Mouse (Mus musculus): ENCODE data around the gene Slit1.

The Slit1 gene

DNA sequence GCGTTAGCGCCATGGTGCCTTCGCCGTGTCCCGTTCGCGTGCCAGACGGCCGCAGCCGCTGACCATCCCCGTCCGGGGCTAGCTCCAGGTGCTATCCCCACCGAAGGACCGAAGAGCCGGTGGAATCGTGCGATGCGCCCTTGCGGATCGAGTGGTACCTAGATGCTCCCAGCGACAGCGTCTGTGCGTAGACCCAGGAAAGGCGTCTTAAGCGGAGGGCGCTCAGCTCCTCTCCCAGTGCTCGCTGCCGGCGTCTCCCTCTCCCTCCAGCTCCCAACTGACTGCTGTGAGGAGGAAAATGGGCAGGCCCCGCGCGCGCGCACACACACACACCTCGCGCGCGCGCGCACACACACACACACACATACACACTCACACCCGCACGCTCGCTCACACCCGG, at the start of gene Slit1:
Slit1 (minus strand) TSS at position 270 of the 400 bp plus-strand sequence.
- in situ Hi-C loops (cut with MboI; ENCODE audit: low pct_unique_long_range_greater_than_20kb in 1 of 2, low sequenced_read_pairs in 2 of 2, unreplicated experiment in 1 of 2): no loop called here

DNA sequence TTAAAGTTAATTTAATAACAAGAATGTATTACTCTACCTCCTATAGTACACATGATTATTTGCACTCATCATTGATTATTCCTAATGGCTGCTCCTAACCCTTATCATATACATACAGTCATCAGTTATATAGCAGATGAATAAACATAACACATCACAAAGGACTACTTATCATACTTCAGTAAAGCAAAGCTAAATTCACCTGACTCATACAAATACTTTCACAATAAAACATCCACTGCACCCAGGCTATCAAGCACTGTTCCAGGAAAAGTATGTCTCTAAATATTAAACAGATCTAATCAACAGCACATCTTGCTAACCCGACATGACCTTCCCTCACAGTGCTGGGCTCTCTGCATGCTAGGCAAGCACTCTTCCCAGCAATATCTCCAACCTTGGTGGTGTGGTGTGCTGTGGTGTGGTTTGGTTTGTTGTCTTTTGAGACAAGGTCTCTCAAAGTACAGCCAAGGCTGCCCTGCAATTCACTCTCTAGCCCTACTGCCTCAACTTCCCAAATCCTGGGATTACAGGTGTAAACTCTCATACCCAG, 49.5 kb upstream of the Slit1 start:
- in situ Hi-C loops (cut with MboI; ENCODE audit: low pct_unique_long_range_greater_than_20kb in 1 of 2, low sequenced_read_pairs in 2 of 2, unreplicated experiment in 1 of 2): no loop called here

DNA sequence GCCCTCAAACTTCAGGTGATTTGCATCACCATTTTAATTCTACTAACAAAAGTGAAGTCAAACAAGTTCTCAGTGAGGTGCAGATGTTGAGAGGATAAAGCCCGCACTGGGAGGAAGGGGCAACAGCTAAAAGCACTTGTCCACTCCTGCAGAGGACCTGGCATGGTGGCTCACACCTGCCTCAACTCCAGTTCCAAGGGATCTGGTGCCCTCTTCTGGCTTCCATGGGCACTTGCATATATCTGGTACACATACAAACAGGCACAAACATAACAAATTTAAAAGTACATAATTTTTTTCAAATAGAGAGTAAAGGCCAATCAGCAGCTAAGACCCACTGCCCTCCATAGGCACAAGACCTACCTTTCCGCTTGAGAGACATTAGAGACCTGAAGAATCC, 47.9 kb upstream of the Slit1 start:
- in situ Hi-C loops (cut with MboI; ENCODE audit: low pct_unique_long_range_greater_than_20kb in 1 of 2, low sequenced_read_pairs in 2 of 2, unreplicated experiment in 1 of 2): no loop called here

DNA sequence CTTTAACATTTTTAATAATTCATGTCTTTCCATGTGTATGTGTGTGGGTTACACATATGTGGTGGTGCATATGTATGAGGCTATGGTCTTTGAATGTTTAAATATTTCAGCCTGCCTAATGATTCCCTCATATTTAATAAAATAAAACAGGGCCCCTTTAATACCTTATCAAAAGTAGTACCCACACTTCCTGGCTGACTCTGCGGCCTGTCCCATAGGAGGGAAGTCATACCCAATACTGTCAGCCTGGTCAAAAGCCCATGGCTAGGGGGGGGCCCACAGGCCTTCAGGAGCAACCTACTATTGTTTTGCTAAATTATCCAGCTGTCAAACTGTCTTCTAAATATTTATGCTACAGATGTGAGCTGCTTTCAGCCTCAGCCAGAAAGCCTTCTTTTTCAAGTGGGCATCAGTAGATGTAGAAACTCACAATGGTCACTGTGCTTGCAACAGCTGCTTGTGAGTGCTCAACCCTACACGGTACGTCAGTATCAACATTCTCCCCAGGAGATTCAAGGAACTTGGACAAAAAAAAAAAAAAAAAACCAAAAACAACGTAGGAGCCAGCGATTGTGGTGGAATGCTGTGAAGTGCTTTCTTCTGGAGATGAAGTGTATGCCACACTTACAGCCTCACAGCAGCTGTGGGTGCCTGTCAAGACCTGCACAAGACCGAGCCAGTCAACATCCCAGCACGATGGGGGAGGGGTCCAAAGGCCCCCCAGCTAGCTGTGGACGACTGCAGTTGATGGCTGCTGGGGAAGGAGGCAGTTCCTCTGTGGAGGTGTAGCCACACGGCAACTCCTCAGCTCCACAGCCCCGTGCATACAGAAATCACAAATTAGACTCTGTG, 45.9 kb upstream of the Slit1 start:
- in situ Hi-C loops (cut with MboI; ENCODE audit: low pct_unique_long_range_greater_than_20kb in 1 of 2, low sequenced_read_pairs in 2 of 2, unreplicated experiment in 1 of 2): no loop called here

DNA sequence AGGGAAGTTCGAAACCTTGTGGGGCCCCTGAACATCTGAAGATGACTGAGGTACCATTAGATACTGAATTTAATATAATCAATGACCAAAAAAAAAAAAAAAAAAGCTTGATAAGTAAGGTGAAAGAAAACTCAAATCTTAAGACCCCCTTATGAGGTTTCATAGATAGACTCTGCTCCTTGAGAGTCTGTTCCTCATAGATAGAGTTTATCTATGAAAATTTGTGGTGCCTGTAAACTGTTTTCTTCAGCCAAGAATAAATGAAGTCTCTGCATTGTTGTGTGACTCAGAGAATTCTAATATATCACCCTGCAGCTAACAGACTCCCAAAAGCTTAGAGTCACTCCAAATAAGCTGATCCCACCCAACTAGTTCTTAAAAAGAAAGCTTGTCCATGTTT, 43.4 kb upstream of the Slit1 start:
- in situ Hi-C loops (cut with MboI; ENCODE audit: low pct_unique_long_range_greater_than_20kb in 1 of 2, low sequenced_read_pairs in 2 of 2, unreplicated experiment in 1 of 2): no loop called here

DNA sequence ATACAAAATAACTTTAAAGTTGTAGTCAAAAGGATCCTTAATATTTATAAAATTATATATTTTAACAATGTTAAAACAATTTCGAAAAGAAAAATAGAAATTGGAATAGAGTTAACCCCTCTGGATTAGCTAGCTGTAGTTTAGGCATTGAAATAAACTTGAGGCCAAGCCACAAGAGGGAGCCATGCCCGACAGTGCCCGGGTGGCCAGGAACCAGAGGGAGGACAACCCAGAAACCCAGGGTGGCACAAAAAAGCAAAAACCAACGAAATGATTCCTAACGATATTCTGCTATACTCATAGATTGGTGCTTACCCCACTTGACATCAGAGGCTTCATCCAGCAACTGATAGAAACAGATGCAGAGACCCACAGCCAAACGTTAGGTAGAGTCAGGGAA, 34.0 kb upstream of the Slit1 start:
- in situ Hi-C loops (cut with MboI; ENCODE audit: low pct_unique_long_range_greater_than_20kb in 1 of 2, low sequenced_read_pairs in 2 of 2, unreplicated experiment in 1 of 2): no loop called here

DNA sequence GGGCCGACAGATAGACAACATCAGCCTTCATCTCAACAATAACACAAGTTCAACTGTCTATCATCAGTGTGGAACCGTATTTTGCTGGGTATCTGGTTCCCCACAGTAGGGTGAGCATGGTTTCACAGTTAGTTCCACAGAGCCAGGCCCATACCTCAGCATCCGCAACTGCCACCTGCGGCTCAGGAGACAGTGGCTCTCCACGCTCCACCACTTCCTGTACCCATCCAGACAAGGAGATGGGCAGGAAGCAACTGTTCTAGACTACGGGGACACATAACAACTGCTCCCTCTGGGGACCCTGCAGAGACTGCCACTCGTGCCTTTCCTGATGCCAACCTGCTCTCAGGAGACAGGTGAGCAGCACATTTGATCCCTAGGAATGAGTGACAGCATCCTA, 25.2 kb upstream of the Slit1 start:
- in situ Hi-C loops (cut with MboI; ENCODE audit: low pct_unique_long_range_greater_than_20kb in 1 of 2, low sequenced_read_pairs in 2 of 2, unreplicated experiment in 1 of 2): loop anchor here in 1 of 2 experiments (10.0 kb wide), 1 partner anchor 144 kb away; no protein-coding TSS in a partner anchor

DNA sequence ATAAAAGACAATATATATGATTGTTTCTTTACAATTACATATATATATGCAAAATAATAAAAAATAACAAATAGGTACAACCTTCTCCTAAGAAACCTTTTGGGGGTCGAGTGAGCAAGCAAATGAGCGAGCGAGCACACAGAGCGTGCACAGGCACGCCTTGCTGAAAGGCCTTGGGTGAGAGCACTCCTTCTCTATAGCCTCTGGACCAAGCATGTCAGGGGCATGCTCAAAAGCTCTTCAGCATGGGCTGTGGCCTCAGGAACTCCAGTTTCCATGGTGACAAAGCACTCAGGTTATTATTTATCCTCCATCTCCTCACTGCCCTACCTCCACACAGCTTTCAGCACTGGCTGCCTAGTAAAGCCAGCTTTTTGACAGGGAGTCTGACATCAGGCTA, 23.2 kb upstream of the Slit1 start:
- in situ Hi-C loops (cut with MboI; ENCODE audit: low pct_unique_long_range_greater_than_20kb in 1 of 2, low sequenced_read_pairs in 2 of 2, unreplicated experiment in 1 of 2): loop anchor here in 1 of 2 experiments (10.0 kb wide), 1 partner anchor 142 kb away; no protein-coding TSS in a partner anchor

DNA sequence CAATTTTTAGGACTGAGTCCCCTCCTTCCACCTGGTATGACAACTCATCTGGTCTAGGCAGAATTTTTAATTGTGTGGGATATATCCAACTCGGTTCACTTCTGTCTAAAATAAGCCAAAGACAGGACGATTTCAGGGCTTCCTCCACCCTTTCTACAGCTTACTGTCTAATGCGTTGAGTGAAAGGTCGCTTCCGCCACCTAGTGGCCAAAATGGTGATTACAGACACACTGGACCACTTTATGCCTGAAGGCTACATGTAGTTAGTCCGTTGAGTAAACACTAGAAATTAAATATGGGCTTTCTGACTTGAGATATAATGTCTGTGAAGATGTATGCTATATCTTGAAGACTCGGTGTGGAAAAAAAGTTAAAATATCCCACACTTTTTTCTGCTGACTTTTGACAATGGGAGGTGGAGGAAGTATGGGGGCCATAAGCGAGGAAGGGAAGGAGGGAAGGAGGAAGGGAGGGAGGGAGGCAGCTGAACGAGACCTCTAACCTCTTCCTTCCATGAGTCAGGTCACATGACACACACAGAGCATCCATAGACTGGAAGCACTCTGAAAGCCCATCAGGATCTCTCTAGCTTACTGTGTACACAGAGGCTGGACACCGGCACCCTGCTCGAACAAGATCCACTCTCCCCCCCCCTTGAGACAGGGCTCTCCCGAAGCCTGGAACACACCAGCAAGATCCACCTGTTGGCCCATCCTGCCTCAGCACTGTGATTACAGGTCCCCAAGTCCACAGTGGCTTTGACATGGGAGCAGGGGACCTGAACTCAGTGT, 20.6 kb upstream of the Slit1 start:
- in situ Hi-C loops (cut with MboI; ENCODE audit: low pct_unique_long_range_greater_than_20kb in 1 of 2, low sequenced_read_pairs in 2 of 2, unreplicated experiment in 1 of 2): loop anchor here (5.0 to 10.0 kb wide), 2 partner anchors 107 to 139 kb away; no protein-coding TSS in a partner anchor

DNA sequence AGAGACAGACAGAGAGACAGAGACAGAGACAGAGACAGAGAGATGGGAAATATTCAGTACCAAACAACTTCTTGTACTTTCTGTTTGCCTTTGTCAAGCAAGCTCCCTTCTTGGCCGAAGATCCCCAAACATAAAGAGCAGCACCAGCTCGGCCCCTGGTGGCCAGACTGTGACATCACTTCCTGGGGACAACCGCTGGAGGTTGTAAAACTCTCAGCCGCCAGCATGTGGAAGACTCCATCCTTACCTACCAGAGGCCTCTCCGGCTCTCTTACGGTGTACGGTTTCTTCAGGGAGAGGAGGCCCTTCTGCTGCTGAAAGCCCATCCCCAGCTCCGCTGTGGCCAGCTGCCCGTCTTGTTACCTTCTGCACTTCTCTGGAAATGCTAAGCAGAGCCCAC, 18.1 kb upstream of the Slit1 start:
- in situ Hi-C loops (cut with MboI; ENCODE audit: low pct_unique_long_range_greater_than_20kb in 1 of 2, low sequenced_read_pairs in 2 of 2, unreplicated experiment in 1 of 2): loop anchor here (5.0 to 10.0 kb wide), 2 partner anchors 104 to 137 kb away; no protein-coding TSS in a partner anchor

DNA sequence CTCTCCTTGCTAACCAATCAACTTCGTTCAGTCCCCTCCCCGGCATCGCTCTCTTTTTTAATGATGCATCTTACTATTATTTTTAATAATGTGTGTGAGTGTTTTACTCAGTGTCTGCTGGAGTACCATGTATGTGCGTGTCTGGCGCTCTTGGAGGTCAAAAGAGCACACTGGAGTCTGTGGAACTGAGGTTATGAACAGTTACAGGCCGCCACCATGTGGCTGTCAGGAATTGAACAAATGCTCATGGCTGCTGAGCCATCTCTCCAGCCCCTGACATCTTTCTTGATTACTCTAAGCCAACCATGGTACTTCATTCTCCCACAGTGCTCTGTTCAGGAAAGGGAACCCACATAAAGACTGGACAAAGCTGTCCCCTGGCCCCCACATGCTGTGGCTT, 16.3 kb upstream of the Slit1 start:
- in situ Hi-C loops (cut with MboI; ENCODE audit: low pct_unique_long_range_greater_than_20kb in 1 of 2, low sequenced_read_pairs in 2 of 2, unreplicated experiment in 1 of 2): loop anchor here (5.0 to 10.0 kb wide), 2 partner anchors 102 to 135 kb away; no protein-coding TSS in a partner anchor

DNA sequence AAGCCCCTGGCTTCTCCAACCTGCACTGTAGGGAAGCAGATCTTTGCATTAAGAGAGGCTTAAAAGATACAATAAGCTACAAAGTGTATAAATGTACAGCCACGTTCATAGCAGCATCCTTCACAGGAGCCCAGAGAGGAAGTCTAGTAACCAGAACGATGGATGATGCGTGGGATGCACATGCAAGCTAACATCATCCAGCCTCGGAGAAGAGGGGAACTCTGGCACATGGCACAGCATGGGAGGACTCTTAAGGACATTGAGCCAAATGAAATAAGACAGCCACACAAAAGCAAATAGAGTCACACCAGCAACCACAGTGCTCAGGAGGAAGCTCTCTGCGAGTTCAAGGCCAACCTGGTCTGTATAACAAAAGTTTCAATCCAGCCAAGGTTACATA, 15.8 kb upstream of the Slit1 start:
- in situ Hi-C loops (cut with MboI; ENCODE audit: low pct_unique_long_range_greater_than_20kb in 1 of 2, low sequenced_read_pairs in 2 of 2, unreplicated experiment in 1 of 2): no loop called here

DNA sequence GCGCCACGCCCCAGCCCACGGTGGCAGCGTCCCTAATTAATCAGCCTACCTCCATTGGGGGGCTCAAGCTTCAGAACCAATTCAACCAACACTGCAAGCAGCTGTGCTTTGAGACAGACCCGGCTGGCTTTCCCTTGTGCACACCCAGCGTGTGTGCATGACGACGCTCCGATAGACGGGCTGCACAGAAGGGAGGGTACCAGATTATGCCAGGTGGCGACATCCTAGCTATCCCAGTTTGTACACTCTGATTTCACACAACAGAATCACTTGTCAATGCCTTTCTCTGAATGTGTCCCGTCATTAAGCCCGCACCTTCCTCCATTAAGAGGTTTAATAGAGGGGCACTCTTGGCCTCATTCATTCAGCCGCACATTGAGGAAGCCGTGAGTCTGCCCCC, 11.3 kb upstream of the Slit1 start:
- in situ Hi-C loops (cut with MboI; ENCODE audit: low pct_unique_long_range_greater_than_20kb in 1 of 2, low sequenced_read_pairs in 2 of 2, unreplicated experiment in 1 of 2): no loop called here

DNA sequence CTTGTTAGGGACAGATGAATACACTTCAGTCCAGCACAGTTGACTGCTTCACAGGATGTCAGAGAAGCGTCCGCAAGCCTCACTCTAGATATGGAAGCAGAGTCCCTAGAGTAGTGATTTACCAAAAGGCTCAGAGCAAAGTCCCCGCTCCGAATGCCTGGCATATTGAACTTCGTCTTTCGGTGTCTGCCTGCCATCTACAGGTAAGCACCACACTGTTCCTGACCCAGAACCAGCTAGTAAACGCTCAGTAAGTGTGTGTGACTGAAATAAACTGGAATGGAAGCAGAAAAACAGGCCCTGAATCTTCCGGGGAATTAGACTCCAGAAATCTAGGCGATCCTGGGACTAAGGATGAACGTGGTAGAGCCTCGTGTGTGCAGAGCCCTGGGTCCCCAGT, 8.4 kb upstream of the Slit1 start:
- in situ Hi-C loops (cut with MboI; ENCODE audit: low pct_unique_long_range_greater_than_20kb in 1 of 2, low sequenced_read_pairs in 2 of 2, unreplicated experiment in 1 of 2): no loop called here

DNA sequence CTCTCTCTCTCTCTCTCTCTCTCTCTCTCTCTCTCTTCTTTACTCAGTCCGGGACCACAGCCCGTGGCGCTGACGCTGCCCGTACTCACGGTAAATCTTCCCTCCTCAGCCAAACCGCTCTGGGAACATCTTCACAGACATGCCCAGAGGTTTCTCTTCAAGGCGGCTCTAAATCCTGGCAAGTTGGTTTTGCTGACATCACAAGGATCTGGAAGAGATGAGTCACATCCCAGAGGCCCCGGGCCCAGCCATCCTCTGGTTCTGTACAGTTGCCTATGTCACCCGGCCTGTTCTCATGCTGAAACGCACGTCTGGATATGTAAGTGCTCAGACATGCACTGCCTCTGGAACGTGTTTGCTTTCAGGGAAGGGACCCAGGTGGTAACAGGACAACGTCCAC, 4.0 kb upstream of the Slit1 start:
- in situ Hi-C loops (cut with MboI; ENCODE audit: low pct_unique_long_range_greater_than_20kb in 1 of 2, low sequenced_read_pairs in 2 of 2, unreplicated experiment in 1 of 2): no loop called here

DNA sequence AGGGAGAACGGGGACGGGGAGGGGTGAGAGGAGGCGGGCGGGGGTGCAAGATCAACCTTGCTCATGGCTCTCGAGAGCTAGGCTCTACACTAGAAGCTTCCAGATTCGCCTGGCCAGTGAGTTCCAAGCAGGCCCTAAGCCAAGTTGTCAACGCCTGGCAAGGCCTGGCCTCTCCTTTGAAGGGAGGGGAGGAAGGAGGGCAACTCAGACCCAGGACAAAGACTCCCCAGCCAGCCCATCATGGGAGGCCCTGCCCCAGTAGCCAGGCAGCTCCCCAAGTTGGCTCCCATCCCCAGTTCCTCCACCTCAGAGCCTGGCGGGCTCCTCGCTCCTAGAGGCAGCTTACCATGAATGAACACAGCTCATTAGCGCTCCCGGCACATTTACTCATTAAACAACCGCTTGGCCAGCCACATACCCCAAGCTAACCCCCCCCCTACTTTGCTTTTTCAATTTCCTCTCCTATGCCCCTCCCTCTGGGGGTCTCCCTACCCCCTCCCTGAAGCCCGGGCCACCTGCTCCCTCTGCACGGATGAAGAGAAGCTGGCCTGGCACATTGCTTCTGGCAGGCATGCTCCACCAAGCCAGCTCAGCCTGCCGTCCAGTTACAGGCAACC, 2.6 kb upstream of the Slit1 start:
- in situ Hi-C loops (cut with MboI; ENCODE audit: low pct_unique_long_range_greater_than_20kb in 1 of 2, low sequenced_read_pairs in 2 of 2, unreplicated experiment in 1 of 2): no loop called here

DNA sequence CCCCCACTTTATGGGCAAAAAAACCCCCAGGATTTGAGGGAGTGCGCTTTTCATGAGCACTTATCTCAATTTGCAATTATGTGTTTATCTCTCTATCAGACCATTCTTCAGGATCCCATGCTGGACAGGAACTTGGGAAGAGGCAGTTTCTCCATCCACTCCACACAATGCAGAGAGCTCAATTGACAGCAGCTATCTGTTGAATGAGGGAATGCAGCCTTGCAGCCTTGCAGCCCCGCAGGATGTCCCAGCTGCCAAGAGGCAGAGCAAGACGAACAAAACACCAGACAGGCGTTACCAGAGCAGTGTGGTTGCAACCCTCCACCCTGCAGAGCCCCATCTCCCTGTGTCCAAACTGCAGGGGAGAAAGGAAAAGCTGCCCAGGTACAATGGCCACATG, 4.6 kb downstream of the Slit1 start:
- in situ Hi-C loops (cut with MboI; ENCODE audit: low pct_unique_long_range_greater_than_20kb in 1 of 2, low sequenced_read_pairs in 2 of 2, unreplicated experiment in 1 of 2): no loop called here

DNA sequence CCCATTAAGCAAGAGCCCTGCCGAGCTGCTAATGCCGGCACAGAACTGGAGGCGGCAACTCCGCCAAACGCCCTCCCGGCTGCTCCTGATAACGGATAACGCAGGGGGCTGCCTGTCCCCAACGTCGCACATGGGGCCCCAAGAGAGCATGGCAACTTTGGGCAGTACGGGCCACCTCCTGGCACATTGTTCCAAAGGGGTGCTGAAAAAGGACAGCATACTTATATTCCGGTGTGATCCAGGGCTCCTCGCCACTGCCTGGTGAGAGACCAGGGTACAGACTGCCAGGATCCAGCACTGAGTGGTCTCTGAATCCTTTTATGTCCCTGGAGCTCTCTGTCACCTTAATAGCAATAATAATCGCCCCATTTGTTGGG, 5.0 kb downstream of the Slit1 start:
- in situ Hi-C loops (cut with MboI; ENCODE audit: low pct_unique_long_range_greater_than_20kb in 1 of 2, low sequenced_read_pairs in 2 of 2, unreplicated experiment in 1 of 2): no loop called here
